Mouse (Mus musculus) granulocyte monocyte progenitor cell, adult 5-6 weeks (primary cell): ENCODE measurements around the gene Draxin. TPM values are rescaled to one million over a fixed set of nuclear protein-coding genes. Genes with fewer than 3 reads are reported as not detected.
"Not testable (repeated sequence)": the region's sequence is repeated elsewhere in the genome, so short reads cannot be mapped to it uniquely, and the experiment has no call there.

Source experiments
- ATAC-seq: replicated peaks from 2 replicates; pipeline ENCODE4 v1.8.0; 2016; ENCODE audit warnings: mild to moderate bottlenecking, moderate TSS enrichment, inconsistent platforms; ENCODE audit not compliant: poor library complexity, severe bottlenecking
- total RNA-seq, 2 experiments: library from RNA; stranded (forward) in 1 of 2; stranded (reverse) in 1 of 2; fragments of 200-712, 200-1000 nt in 1 of 2; fragments of >200 nt in 1 of 2; fragmentation: Nextera tagmentation in 1 of 2; gene quantifications; 2 replicates each; pipeline ENCODE4 v1.2.3; 2014 to 2017

Draxin gene
- total RNA-seq, 2 experiments from 2014 or later = 0.05 TPM; not detected in 1

DNA sequence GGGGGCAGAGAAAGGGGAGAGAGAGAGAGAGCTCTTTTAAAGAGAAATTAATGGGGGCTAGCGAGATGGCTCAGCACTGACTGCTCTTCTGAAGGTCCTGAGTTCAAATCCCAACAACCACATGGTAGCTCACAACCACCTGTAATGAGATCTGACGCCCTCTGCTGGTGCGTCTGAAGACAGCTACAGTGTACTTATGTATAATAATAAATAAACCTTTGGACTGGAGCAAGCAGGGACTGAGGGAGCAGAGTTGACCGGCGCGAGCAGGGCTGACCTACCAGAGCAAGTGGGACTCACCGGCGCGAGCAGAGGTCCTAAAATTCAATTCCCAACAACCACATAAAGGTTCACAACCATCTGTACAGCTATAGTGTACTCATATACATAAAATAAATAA is 10.9 kb downstream of the Draxin start:
- not testable (repeated sequence) for ATAC-seq

DNA sequence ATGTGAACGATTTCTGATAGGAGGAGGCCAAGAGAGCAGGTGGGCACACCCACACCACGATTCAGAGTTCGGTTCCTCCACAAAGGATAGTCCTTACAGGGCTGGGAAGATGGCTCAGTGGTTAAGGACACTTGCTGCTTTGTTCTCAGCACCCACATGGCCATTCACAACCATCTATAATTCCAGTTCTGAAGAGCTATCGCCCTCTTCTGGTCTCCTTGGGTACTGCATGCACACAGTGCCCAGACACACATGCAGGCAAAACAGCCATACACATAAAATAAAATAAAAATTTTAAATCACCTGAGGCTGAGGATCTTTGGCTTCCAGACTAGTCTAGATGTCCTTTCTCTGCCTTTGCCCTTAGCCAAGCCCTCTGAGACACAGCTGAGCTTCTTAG is 13.1 kb downstream of the Draxin start:
- ATAC-seq = no peak

DNA sequence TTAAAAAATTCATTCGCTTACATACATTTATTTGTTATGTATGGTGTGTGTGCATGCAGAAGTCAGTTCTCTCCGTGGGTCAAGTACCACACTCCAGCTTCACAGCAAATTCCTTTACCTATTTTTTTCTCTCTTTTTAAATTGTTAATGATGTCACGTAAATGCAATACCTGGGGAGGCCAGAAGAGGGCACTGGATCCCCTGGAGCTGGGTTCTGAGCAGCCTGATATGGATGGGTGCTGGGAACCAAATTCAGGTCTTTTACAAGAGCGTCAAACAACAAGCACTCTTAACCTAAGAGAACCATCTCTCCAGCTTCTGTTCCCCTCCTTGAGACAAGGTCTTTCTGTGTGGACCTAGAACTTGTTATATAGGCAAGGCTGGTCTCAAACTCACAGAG is 13.8 kb downstream of the Draxin start:
- no peak for ATAC-seq

DNA sequence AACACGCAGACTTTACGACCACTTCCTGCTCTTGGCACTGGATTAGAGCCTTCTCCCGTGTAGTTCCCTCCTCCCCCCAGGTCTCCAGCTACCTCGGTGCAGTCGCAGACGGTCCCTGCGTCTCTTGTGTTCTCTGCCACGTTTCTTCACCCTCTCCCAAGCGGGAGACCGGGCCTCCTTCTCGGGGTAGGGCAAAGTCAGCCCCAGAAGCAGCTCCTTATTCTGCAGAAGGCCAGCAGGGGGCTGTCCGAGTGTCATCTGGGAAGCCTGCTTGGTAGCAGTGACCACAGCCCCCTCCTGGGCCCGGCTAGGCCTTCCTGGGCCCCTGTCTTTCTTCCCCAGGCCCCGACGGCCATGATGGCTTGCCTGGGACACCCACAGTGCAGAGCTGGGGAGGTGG is 15.0 kb downstream of the Draxin start:
- ATAC-seq = peak; percentile 73

DNA sequence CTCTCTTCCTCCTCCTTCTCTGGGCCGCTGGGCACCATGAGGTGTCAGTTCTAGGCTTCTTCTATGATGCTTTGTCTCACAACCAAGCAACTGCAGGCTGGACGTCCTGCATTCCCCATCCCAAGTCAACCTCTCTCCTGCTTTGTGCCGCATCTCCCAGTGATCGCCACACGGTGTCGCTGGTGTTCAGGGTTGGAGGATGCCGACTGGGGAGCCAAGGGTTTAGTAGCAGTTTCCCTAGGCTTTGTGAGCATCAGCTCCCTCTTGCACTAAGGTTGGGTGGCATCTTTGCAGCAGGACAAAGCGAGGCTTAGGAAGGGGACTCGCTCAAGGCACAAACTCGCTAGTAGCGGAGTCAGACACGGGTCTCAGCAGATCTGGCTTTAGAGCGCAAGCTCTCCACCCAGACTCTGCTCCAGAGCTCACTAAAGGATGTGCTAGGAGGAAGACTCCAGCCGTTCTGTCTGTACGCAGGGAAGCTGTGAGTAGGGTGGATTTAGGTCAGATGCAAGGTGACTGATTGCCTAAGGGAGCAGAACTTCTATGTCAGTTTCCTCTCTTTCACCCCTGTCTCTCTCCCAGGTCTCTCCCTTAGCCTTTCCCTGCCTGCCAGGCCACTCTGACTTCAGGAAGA is 15.6 kb downstream of the Draxin start:
- peak; percentile 84 for ATAC-seq

DNA sequence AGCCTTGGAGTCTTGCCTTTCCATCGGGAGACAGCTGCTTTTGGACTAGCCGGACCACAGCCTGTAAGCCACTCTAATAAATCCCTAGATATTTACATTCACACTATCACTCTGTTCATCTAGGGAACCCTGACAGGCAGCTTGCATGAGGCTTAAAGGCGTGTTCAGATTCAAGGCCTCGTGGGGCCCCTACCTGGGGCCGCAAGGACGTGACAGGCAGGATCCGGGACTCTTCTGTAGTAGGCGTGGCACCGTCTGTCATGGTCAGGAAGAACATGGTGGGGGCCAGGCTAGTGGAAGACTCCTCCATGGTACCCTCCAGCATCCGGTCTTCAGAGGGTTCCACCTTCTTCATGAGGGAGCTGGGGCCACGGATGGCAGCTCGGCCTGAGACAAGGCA is 18.0 kb downstream of the Draxin start:
- ATAC-seq = no peak

DNA sequence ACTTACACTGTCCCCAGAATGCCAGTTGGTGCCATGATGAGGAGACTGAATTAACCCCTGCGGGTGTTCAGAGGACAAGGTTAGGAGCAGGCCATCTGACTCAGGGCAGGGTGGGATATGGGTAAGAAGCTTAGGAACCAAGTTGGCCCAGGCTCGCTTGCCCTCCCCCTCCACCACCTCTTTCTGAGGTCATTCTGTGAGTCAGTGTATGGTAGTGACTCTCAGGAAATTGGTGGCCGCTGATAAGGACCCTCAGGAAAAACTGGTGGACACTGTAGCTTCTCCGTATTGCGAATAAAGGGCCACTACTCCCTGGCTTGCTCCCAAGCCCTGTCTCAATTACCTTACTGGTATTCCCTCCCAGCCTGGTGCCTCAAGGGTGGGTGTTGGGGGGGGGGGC is 21.3 kb downstream of the Draxin start:
- 0 out of 2 replicates have a peak, but pooled peaks have one; percentile 16 for ATAC-seq

DNA sequence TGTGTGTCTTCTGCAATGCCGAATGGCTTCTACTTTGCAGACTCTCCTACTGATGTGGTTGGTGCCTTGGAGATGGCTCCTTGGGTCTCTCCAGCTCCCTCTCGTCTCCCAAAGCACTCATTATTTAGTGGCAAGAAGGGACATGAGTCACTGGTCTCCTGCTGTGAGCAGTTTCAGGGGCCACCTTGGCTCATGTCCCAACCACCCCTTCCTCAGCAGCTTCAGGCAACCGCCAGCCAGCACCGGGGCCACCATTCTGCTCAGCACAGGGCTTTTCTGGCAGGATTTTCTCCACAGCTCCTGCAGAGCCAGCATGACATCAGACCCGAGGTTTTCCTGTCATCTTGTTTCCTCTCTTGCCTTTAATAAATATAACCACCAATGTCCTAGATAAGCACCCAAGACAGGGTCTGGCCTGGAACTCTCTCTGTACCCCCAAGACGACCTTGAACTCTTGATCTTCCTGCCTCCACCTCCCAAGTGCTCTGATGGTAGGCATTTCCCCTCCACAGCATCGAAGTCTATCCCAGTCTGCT is 21.9 kb downstream of the Draxin start:
- no peak for ATAC-seq

DNA sequence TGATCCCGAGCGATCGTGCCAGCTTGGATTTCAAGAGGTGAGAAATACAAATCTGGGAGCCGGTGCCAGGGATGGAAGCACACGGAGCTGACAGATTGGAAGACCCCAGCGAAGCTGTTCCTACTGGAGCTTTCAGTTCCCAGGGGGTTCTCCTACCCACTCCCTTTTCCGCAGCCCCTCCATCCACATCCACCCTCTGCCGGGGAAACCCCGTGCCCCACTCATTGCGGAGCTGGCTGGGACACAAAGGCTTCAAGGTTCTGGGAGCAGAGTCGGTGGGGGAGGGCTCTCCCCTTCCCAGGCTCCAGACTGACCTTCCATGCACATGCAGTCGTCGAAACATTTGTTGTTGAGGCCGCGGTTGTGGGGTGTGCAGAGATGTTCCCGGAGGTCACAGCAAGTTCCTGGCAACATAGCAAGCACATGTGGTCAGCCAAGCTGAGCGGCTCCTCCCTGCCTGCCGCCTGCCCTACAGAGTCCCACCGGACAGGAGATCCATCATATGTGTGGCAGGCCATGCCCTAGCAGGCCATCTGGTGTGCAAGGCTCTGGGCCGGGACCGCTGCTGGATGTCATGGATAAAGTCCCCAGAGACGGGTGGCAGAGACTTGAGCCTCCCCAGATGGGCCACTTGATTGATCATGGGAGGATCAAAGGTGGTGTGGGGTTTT is 22.7 kb downstream of the Draxin start:
- ATAC-seq = no peak

DNA sequence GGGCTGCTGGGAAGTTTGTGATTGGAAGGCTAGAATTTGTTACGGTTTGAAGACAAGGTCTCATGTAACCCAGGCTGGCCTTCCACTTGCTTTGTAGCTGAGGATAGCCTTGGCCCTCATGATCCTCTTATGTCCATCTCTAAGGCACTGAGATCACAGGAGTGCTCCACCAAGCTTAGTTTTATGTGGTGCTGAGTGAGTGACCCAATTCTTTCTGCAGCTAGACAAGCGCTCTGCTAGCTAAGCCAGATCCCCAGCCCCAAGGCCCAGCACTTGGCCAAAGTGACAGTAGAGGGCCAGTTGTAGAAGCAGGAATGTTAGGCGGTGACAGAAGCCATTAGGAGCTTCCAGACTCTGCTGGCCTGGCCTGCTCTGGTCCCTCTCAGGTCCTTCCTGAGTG is 26.4 kb downstream of the Draxin start:
- no peak for ATAC-seq

DNA sequence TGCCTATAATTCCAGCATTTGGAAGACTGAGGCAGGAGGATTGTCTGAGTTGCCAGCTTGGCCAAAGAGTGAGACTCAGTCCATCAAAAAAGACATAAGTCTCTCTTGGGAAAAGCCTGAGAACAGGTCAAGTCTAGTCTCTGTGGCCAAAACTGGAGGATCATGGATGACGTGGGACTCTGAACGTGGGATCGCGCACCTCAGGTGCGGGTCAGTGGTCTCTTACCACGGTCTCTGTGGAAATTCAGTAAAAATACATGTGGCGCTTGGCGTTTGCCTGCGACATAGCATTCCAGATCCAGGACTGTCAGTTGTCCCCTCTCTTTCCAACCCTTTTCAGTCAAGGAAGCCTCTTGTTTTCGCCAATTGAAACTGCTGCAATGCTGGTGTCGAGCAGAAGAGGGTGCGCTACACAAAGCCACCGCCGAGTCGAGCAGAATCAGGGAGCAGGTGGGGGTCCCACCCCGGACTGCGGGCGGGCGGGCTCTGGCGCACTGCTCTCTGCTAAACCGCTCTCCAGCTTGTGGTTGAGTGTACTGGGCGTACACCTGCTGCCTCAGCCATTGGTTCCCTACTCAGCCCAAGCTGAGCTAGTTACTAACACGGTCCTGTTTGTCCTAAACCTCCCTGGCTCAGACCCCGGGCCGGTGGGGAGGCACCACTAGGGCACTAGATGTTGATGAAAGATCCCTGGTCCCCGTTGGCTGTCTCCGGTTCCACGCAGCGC is 28.5 kb downstream of the Draxin start:
- ATAC-seq = peak; percentile 91

DNA sequence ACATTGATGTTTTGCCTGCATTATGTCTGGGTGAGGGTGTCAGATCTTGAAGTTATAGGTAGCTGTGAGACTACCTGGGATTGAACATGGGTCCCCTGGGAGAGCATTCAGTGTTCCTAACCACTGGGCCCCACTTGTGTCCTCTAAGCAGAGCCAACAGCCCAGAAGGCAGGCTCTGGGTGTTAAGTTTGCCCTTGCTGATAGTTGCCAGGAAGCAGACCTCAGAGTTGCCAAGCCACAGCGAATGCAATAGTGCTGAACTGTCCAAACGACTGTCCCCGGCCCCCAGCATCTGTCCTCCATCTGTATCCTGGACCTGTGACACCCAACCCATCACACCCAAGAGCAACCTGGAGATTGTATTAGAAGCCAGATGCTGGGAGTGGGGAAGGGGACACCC is 31.8 kb downstream of the Draxin start:
- no peak for ATAC-seq

DNA sequence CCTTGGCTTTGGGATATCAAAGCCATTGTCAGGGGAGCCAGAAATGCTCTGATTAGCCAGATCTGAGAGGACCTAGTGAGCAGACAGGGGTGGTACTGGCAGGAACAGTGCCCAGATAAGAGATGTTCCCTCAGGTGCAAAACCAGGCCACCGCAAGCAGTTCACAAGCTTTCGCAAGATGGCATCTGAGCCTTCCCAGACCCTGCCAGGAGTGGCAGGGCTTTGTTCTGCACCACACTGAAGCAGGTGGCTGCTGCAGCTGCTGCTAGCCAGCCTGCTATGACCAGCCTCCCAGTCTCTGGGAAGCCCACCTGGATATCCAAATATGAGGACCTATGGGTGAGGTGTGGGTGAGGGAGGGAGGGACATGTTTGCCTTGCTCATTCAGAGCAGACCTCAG is 32.6 kb downstream of the Draxin start:
- ATAC-seq = no peak

DNA sequence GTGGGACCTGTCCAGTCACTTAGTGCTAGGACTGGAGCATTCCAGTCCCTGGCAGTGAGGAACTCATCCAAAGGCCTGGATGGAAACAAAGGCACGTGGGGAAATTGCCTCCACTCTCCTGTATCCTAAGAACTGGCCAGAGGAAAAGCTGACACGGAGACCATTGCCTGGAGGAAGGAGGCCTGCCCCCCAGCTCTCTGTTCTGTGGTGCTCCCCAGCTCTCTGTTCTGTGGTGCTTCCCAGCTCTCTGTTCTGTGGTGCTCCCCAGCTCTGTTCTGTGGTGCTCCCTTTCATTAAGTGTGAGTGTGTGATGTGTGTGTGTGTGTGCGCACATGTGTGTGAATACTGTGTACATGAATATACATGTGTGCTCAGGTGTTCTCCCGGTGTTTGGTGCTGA is 35.4 kb downstream of the Draxin start:
- no peak for ATAC-seq

DNA sequence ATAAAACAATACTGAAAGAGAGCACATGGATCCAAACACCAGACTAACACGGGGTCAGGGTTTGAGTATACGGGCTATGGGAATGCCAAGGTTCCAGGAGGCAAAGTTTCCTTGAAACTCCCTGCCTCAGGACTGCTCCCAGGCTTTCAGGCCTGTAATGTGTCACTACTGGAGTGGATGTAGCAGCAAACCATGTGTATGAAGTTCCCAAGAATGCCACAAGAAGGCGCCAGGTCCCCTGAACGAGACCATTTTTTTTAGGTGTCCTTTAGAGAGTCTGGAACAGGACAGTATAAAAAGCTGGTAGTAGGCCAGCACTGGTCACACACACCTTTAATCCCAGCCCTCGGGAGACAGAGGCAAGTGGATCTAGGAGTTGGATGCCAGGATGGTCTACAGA is 36.3 kb downstream of the Draxin start:
- ATAC-seq = no peak

DNA sequence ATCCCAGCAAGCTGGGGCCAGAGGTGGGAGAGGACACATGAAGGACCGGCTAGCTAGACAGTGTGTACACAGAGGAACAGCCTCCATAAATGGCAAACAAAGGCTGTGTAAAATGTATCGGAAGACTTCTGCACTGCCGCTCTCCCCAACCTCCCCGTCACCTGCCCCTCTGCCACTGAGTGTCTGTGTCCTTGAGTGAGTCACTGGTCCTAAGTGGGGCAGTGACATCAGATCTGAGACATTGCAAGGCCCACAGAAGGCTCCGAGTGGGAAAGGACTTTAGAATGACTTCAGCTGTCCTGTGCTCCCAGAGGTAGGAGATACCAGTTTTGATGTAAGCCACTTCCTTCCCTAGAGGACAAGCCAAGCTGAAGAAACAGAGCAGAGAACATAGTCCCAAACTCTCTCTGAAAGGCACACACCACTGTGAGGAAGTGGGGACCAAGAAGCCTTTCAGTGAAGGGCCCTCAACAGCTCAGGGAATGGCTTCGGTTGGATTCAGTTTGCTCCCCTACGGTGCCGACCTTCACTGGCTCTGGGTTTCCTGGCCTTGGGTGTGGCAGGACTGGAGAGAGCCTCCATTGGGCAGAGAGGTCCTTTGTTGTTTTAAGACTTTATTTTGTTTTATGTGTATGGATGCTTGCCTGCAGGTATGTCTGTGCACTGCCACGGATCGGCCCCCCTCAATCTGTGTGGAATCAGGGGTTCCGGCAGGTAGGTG is 37.8 kb downstream of the Draxin start:
- no peak for ATAC-seq

DNA sequence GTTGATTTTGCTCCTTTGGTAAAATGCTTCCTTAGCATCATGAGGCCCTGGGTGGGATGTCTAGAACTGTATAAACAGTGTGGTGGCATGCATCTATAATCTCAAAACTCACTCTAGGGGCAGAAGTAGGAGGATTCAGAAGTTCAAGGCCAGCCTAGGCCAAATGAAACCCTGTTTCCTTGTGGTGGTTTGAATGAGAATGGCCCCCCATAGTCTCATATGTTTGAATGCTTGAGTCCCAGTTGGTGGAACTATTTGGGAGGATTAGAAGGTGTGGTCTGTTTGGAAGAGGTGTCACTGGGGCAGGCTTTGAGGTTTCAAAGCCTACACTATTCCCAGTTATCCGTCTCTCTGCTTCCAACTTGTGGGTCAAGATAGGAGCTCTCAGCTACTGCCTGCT is 39.3 kb downstream of the Draxin start:
- ATAC-seq = no peak

DNA sequence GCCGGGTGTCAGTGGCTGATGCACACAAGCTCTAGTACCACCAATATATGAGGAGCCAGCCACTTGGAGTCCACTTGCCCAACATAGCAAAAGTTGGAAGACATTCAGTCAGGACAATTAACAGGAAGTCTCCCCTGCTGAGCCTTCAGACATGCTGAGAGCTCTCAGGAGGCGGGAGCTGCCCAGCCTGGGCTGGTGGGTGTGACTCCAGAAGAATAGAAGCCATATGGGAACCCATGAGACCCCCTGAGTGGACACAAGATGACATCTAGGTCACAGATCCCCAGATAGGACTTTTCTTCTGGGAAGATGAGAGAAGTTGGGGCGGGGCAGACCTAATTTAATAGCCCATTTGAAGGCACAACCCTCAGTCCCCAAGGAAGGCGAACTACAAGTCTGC is 41.3 kb downstream of the Draxin start:
- no peak for ATAC-seq

DNA sequence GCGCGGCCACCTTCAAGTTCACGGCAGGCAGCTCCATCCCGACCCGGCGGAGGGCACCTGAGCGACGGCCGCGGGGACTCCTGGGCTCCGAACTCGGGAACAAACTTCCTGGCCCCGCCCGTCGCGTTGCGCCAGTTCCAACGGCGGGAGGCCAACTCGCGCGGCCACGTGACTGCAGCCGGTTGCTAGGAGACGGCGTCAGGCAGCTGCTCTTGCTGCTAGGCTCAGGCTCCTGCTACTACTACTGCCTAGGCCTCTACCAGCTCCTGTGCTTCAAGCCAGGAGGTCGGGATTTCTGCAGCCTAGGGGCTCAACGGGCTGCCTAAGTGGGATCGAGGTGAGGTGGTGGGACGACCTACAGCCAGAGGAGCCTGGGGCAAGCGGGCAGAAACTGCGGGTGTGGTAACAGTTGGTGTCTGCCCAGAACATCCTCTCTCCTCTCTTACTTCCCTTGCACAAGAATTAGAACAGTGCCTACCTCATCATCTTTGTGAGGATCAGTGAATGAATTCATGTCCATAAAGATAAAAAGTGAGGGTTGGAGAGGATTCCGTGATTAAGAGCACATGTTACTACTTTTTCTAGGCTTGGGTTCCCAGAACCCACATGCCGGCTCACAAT is 42.5 kb downstream of the Draxin start, which contains the start of gene Agtrap:
Gene Agtrap, minus strand, starts transcription at position 125 of the 621 bp plus-strand sequence.
- peak; percentile 63 for ATAC-seq
